Mouse (Mus musculus) bone marrow, adult 2 months (tissue): ENCODE measurements at regions not wholly inside any gene's neighbourhood (a gene's known extent, or its start where the extent isn't known, plus 50 kb on each side); places are given as distances from the start of the nearest gene placed in this dataset.

Experiments
- CTCF ChIP-seq: fragments of 200-500 bp; IDR thresholded peaks from 2 replicates; pipeline ENCODE4 v1.5.1; 2011; ENCODE audit warnings: low read length, control low read depth; ENCODE audit not compliant: control insufficient read depth, insufficient read depth
- POLR2A ChIP-seq: fragments of 200-500 bp; IDR thresholded peaks from 2 replicates; pipeline ENCODE4 v1.6.1; 2011; ENCODE audit warnings: low read depth, mild to moderate bottlenecking, control low read depth, low read length, borderline replicate concordance; ENCODE audit not compliant: control insufficient read depth

GRCm38 (mm10) chr10:37711459-37711858, 572.7 kb upstream of the Marcks start:
- TF ChIP-seq CTCF (no peak), POLR2A (no peak)
